Mouse (Mus musculus): ENCODE measurements around the gene Pycr2. TPM values are rescaled to one million over a fixed set of nuclear protein-coding genes. Genes with fewer than 3 reads are reported as not detected.

The Pycr2 gene
- polyA plus RNA-seq, 1 experiment from 2014 or later: 111 TPM

GRCm38 (mm10) chr1:180911138-180911537 lies 7.0 kb downstream of the Pycr2 start:
- Histone ChIP-seq H3K4me3 (ENCODE audit: low read depth, low read length) (no peak overlapping the region), H3K4me2 (ENCODE audit: low read depth, low read length, severe bottlenecking) (no peak overlapping the region)

DNA sequence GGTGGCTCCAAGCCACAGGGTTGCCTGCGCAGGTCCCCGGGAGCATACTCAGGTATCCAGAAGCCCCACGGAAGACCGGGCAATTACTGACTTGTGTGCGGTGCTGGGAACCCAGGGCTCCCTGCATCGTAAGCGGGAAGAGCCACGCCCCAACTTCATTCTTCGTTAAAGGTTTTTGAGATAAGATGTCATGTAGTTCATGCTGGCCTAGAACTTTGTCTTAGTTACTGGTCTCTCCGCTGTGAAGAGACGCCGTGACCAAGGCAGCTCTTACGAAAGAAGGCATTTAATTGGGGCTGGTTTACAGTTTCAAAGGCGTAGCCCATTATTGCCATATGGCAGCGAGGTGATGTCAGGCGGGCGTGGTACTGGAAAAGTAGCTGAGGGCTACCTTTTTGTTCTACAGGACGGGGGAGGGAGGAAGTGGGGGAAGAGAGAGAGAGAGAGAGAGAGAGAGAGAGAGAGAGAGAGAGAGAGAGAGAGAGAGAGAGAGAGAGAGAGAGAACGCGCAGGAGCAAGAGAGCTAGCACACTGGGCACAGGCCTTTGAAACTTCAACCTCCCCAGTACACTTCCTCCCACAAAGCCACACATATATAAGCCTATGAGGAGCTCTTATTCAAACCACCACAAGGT lies 7.7 kb downstream of the Pycr2 start:
- Histone ChIP-seq H3K4me2 (ENCODE audit: low read depth, low read length, severe bottlenecking) (no peak overlapping the region), H3K9me3 (ENCODE audit: control insufficient read depth, low read length) (no peaks in the 10 kb centered on the region), H3K4me1 (replicated peaks; ENCODE audit: control insufficient read depth, insufficient read depth, low read length) (no peaks in the 10 kb centered on the region), H3K27me3 (ENCODE audit: control insufficient read depth, insufficient read depth, low read length) (no peaks in the 10 kb centered on the region), H3K27ac (ENCODE audit: low read depth, low read length) (no peak overlapping the region), H3K9ac (ENCODE audit: low read length) (no peak overlapping the region), H3K36me3 (ENCODE audit: control insufficient read depth, insufficient read depth, low read length) (peaks cover 3% of the 10 kb centered on the region; the same call in 1 of the 2 replicates), H3K4me3 (ENCODE audit: low read depth, low read length) (no peak overlapping the region)
- ATAC-seq (replicated peaks; ENCODE audit: low FRiP score) (no peak), DNase-seq (ENCODE audit: low spot score) (no peak)
- 60% methylated on average over 20 of the region's 20 CpGs for WGBS

More at GRCm38 (mm10) chr1:180911138-180911537, 7.0 kb downstream of the Pycr2 start:
- no peaks in the 10 kb centered on the region for H3K27me3 ChIP-seq (ENCODE audit: control insufficient read depth, insufficient read depth, low read length)
- ATAC-seq (replicated peaks; ENCODE audit: low FRiP score) (no peak), DNase-seq (ENCODE audit: low spot score) (no peak)
- H3K36me3 ChIP-seq (ENCODE audit: control insufficient read depth, insufficient read depth, low read length): peaks cover 3% of the 10 kb centered on the region; the same call in 1 of the 2 replicates
- no peaks in the 10 kb centered on the region for H3K9me3 ChIP-seq (ENCODE audit: control insufficient read depth, low read length)
- H3K27ac ChIP-seq (ENCODE audit: low read depth, low read length): no peak overlapping the region
- H3K4me1 ChIP-seq (replicated peaks; ENCODE audit: control insufficient read depth, insufficient read depth, low read length): no peaks in the 10 kb centered on the region
- H3K9ac ChIP-seq (ENCODE audit: low read length): no peak overlapping the region
- WGBS: 55% methylated on average over 8 of the region's 8 CpGs

GRCm38 (mm10) chr1:180912792-180913191 lies 8.7 kb downstream of the Pycr2 start:
- DNase-seq (ENCODE audit: low spot score) (no peak), ATAC-seq (replicated peaks; ENCODE audit: low FRiP score) (no peak)
- H3K4me2 ChIP-seq (ENCODE audit: low read depth, low read length, severe bottlenecking): no peak overlapping the region
- no peaks in the 10 kb centered on the region for H3K27me3 ChIP-seq (ENCODE audit: control insufficient read depth, insufficient read depth, low read length)
- H3K27ac ChIP-seq (ENCODE audit: low read depth, low read length): no peak overlapping the region
- H3K9ac ChIP-seq (ENCODE audit: low read length): no peak overlapping the region
- H3K36me3 ChIP-seq (ENCODE audit: control insufficient read depth, insufficient read depth, low read length): no peaks in the 10 kb centered on the region
- H3K4me1 ChIP-seq (replicated peaks; ENCODE audit: control insufficient read depth, insufficient read depth, low read length): no peaks in the 10 kb centered on the region
- WGBS: 91% methylated on average over 5 of the region's 5 CpGs
- H3K4me3 ChIP-seq (ENCODE audit: low read depth, low read length): no peak overlapping the region
- H3K9me3 ChIP-seq (ENCODE audit: control insufficient read depth, low read length): no peaks in the 10 kb centered on the region

DNA sequence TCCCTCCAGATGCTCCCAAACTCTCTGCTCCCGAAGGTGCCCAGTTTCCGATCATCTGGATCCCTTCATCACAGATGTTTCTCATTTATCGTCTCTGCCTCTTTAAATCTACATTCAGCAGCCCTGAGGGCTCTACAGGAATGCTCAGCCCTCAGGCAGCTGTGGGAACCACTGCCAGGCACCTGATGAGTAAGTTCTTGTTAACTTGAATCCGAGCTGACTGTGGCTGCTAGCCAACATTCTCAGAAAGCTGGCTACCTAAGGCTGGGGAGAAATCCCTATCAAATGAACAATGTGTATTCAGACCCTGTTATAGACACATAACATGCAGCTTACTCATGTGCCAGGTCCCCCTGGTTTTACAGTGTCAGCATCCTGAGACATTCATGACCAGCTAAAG lies 9.7 kb downstream of the Pycr2 start:
- 75% methylated on average over 4 of the region's 4 CpGs for WGBS
- Histone ChIP-seq H3K9me3 (ENCODE audit: control insufficient read depth, low read length) (no peaks in the 10 kb centered on the region), H3K9ac (ENCODE audit: low read length) (no peak overlapping the region), H3K4me2 (ENCODE audit: low read depth, low read length, severe bottlenecking) (no peak overlapping the region), H3K4me1 (replicated peaks; ENCODE audit: control insufficient read depth, insufficient read depth, low read length) (no peaks in the 10 kb centered on the region), H3K36me3 (ENCODE audit: control insufficient read depth, insufficient read depth, low read length) (no peaks in the 10 kb centered on the region), H3K27me3 (ENCODE audit: control insufficient read depth, insufficient read depth, low read length) (no peaks in the 10 kb centered on the region), H3K4me3 (ENCODE audit: low read depth, low read length) (no peak overlapping the region), H3K27ac (ENCODE audit: low read depth, low read length) (no peak overlapping the region)
- DNase-seq (ENCODE audit: low spot score) (no peak), ATAC-seq (replicated peaks; ENCODE audit: low FRiP score) (no peak)

GRCm38 (mm10) chr1:180916425-180916824 lies 12.3 kb downstream of the Pycr2 start:
- Histone ChIP-seq H3K36me3 (ENCODE audit: control insufficient read depth, insufficient read depth, low read length) (no peaks in the 10 kb centered on the region), H3K27ac (ENCODE audit: low read depth, low read length) (no peak overlapping the region), H3K4me1 (replicated peaks; ENCODE audit: control insufficient read depth, insufficient read depth, low read length) (no peaks in the 10 kb centered on the region), H3K4me2 (ENCODE audit: low read depth, low read length, severe bottlenecking) (no peak overlapping the region), H3K4me3 (ENCODE audit: low read depth, low read length) (no peak overlapping the region), H3K27me3 (ENCODE audit: control insufficient read depth, insufficient read depth, low read length) (no peaks in the 10 kb centered on the region), H3K9ac (ENCODE audit: low read length) (no peak overlapping the region), H3K9me3 (ENCODE audit: control insufficient read depth, low read length) (no peaks in the 10 kb centered on the region)
- ATAC-seq (replicated peaks; ENCODE audit: low FRiP score): no peak
- no peak for DNase-seq (ENCODE audit: low spot score)
- 91% methylated on average over 11 of the region's 11 CpGs for WGBS

DNA sequence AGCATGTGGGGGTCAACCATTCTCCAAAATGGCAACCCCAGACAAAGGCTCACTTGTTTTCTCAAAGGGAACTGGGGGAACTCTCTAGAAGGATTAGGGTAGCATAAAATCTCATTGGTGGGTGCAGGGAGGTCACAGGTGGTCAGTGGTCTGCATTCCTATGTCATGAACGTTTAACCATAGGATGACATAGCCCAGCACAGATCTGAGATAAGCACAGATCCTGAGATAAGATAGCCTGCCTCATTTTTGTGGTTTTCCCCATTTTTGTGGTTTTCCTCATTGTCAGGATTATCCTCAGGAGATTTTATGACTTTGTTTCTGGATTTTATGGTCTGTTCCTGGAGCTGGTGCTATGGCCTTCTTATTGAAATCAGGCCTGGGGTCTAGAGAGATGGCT lies 13.0 kb downstream of the Pycr2 start:
- no peak overlapping the region for H3K4me2 ChIP-seq (ENCODE audit: low read depth, low read length, severe bottlenecking)
- WGBS: 62% methylated on average over 1 of the region's 1 CpGs
- DNase-seq (ENCODE audit: low spot score): no peak
- H3K4me1 ChIP-seq (replicated peaks; ENCODE audit: control insufficient read depth, insufficient read depth, low read length): no peaks in the 10 kb centered on the region
- ATAC-seq (replicated peaks; ENCODE audit: low FRiP score): no peak
- no peak overlapping the region for H3K4me3 ChIP-seq (ENCODE audit: low read depth, low read length)
- H3K9me3 ChIP-seq (ENCODE audit: control insufficient read depth, low read length): no peaks in the 10 kb centered on the region
- no peak overlapping the region for H3K27ac ChIP-seq (ENCODE audit: low read depth, low read length)
- no peaks in the 10 kb centered on the region for H3K27me3 ChIP-seq (ENCODE audit: control insufficient read depth, insufficient read depth, low read length)
- no peaks in the 10 kb centered on the region for H3K36me3 ChIP-seq (ENCODE audit: control insufficient read depth, insufficient read depth, low read length)
- no peak overlapping the region for H3K9ac ChIP-seq (ENCODE audit: low read length)

GRCm38 (mm10) chr1:180919686-180920085 lies 15.6 kb downstream of the Pycr2 start:
- no peaks in the 10 kb centered on the region for H3K36me3 ChIP-seq (ENCODE audit: control insufficient read depth, insufficient read depth, low read length)
- no peak overlapping the region for H3K4me3 ChIP-seq (ENCODE audit: low read depth, low read length)
- no peaks in the 10 kb centered on the region for H3K4me1 ChIP-seq (replicated peaks; ENCODE audit: control insufficient read depth, insufficient read depth, low read length)
- 29% methylated on average over 8 of the region's 8 CpGs for WGBS
- H3K4me2 ChIP-seq (ENCODE audit: low read depth, low read length, severe bottlenecking): no peak overlapping the region
- ATAC-seq (replicated peaks; ENCODE audit: low FRiP score) (no peak), DNase-seq (ENCODE audit: low spot score) (peak; percentile 68)
- H3K27ac ChIP-seq (ENCODE audit: low read depth, low read length): no peak overlapping the region
- H3K27me3 ChIP-seq (ENCODE audit: control insufficient read depth, insufficient read depth, low read length): no peaks in the 10 kb centered on the region
- H3K9ac ChIP-seq (ENCODE audit: low read length): no peak overlapping the region
- H3K9me3 ChIP-seq (ENCODE audit: control insufficient read depth, low read length): no peaks in the 10 kb centered on the region

DNA sequence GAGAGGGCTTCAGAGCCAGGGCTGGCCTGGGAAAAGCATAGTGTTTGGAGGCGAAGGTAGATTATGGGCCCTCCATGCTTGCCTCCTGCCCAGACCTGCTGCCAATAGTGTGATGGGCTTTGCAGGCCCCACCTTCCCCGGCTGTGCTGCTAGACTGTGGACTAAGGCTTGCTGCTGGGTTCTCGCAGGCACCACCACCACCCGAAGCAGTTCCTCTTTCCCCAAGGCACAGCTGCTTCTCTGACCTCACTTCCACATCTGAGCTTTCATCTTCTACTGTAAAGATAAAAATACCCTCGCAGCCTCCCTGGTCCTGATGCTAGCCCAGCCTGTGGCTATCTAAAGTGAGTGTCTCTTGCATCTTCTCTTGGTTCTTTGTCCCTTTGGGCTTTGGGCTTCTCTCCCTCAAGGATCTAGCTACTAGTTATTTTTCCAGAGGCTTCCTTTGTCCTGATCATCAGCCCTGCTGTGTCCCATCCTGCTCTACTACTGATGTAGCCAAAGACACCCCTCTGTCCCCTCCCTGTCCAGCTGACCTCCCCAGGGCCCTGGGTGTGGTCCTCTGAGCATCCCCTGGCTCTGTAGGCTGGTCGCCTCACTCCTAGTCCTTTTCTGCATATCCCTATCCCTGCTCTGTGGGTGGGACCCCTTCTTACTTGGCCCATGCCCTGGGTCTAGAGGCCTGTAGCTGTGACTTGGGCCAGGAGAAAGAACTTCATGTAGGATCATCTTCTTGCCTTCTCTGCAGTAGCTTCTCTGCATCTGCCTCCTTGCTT lies 18.4 kb downstream of the Pycr2 start:
- no peaks in the 10 kb centered on the region for H3K36me3 ChIP-seq (ENCODE audit: control insufficient read depth, insufficient read depth, low read length)
- H3K9ac ChIP-seq (ENCODE audit: low read length): no peak overlapping the region
- H3K4me1 ChIP-seq (replicated peaks; ENCODE audit: control insufficient read depth, insufficient read depth, low read length): no peaks in the 10 kb centered on the region
- ATAC-seq (replicated peaks; ENCODE audit: low FRiP score): no peak
- no peak for DNase-seq (ENCODE audit: low spot score)
- no peaks in the 10 kb centered on the region for H3K27me3 ChIP-seq (ENCODE audit: control insufficient read depth, insufficient read depth, low read length)
- 76% methylated on average over 6 of the region's 6 CpGs for WGBS
- H3K4me3 ChIP-seq (ENCODE audit: low read depth, low read length): no peak overlapping the region
- no peak overlapping the region for H3K27ac ChIP-seq (ENCODE audit: low read depth, low read length)
- H3K9me3 ChIP-seq (ENCODE audit: control insufficient read depth, low read length): no peaks in the 10 kb centered on the region
- no peak overlapping the region for H3K4me2 ChIP-seq (ENCODE audit: low read depth, low read length, severe bottlenecking)

DNA sequence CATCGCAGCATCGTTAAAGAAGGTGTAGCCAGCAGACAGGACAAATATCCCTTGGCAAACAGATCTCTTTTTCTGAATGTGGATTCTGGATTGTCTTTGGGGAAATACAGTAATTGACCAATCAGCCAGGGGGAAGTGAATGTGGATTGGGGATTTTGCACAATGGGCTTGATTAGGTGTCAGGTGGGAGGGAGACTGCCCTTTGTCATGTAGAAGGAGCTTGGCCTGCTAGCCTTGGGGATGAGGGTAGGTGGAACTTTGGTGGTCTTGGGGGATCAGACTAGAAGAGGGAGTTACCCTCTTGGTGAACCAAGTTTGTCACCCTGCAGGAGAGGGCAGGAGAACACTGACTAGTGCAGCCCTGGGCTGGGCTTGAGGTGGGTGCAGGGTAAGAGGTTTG lies 20.6 kb downstream of the Pycr2 start:
- Histone ChIP-seq H3K4me3 (ENCODE audit: low read depth, low read length) (no peak overlapping the region), H3K9me3 (ENCODE audit: control insufficient read depth, low read length) (no peaks in the 10 kb centered on the region), H3K4me2 (ENCODE audit: low read depth, low read length, severe bottlenecking) (no peak overlapping the region), H3K4me1 (replicated peaks; ENCODE audit: control insufficient read depth, insufficient read depth, low read length) (no peaks in the 10 kb centered on the region), H3K9ac (ENCODE audit: low read length) (no peak overlapping the region), H3K27ac (ENCODE audit: low read depth, low read length) (no peak overlapping the region), H3K36me3 (ENCODE audit: control insufficient read depth, insufficient read depth, low read length) (no peaks in the 10 kb centered on the region), H3K27me3 (ENCODE audit: control insufficient read depth, insufficient read depth, low read length) (no peaks in the 10 kb centered on the region)
- DNase-seq (ENCODE audit: low spot score) (no peak), ATAC-seq (replicated peaks; ENCODE audit: low FRiP score) (no peak)
- 40% methylated on average over 2 of the region's 2 CpGs for WGBS

All from forebrain, embryonic 11.5 days (tissue).